Mouse (Mus musculus) G1E (cell line): ENCODE measurements around the gene Pax4. TPM values are rescaled to one million over a fixed set of nuclear protein-coding genes. Genes with fewer than 3 reads are reported as not detected.

Experiments used
- ATAC-seq: 2 replicates; pipeline ENCODE4 v1.8.0; 2016; ENCODE audit warnings: mild to moderate bottlenecking; ENCODE audit not compliant: insufficient number of reproducible peaks, poor library complexity, low FRiP score, severe bottlenecking; ENCODE audit errors: extremely low read depth
- DNase-seq: peaks from one replicate; pipeline ENCODE4 v3.0.0; 2012; ENCODE audit warnings: low spot score
- H3K27me3 ChIP-seq: 2 replicates; pipeline ENCODE4 v1.6.1; 2012; ENCODE audit warnings: mild to moderate bottlenecking, low read length, inconsistent platforms; ENCODE audit not compliant: insufficient read depth
- H3K36me3 ChIP-seq: replicated peaks from 2 replicates; pipeline ENCODE3; 2012; ENCODE audit warnings: mild to moderate bottlenecking, inconsistent platforms
- H3K4me1 ChIP-seq: 2 replicates; pipeline ENCODE4 v1.6.1; 2012; ENCODE audit warnings: low read depth, low read length, inconsistent platforms, mixed read lengths; ENCODE audit not compliant: insufficient read depth
- H3K4me3 ChIP-seq: 2 replicates; pipeline ENCODE4 v1.5.1; 2012; ENCODE audit warnings: low read depth, mild to moderate bottlenecking, inconsistent platforms, low read length, moderate library complexity, mixed read lengths
- H3K9me3 ChIP-seq: replicated peaks from 2 replicates; pipeline ENCODE4 v1.6.1; 2012; ENCODE audit warnings: inconsistent platforms
- CTCF ChIP-seq: IDR thresholded peaks from 2 replicates; pipeline ENCODE4 v1.5.1; 2012; ENCODE audit warnings: low read depth, low read length, inconsistent platforms, mixed read lengths
- GATA1 ChIP-seq: IDR thresholded peaks from 2 replicates; pipeline ENCODE4 v1.6.1; 2012; ENCODE audit warnings: borderline replicate concordance, low read length, inconsistent platforms, mixed read lengths
- GATA2 ChIP-seq: IDR thresholded peaks from 2 replicates; pipeline ENCODE4 v1.6.1; 2012; ENCODE audit warnings: low read depth, low read length, inconsistent platforms, borderline replicate concordance
- POLR2AphosphoS5 ChIP-seq: IDR thresholded peaks from 2 replicates; pipeline ENCODE4 v1.6.1; 2012; ENCODE audit warnings: low read depth, low read length, inconsistent platforms; ENCODE audit not compliant: insufficient replicate concordance
- TAL1 ChIP-seq: conservative IDR thresholded peaks from 2 replicates; pipeline ENCODE4 v1.6.1; 2012; ENCODE audit warnings: low read depth, low read length, inconsistent platforms, mixed read lengths
- polyA plus RNA-seq: library from polyadenylated mRNA; stranded (reverse); fragments of >175 nt; gene quantifications from 2 replicates; pipeline ENCODE4 v1.2.3, GENCODE M21; 2012
- total RNA-seq, 2 experiments: library from RNA; stranded (forward) in 1 of 2; stranded (reverse) in 1 of 2; fragments of 200-1000 nt in 1 of 2; fragments of >200 nt in 1 of 2; fragmentation: Nextera tagmentation in 1 of 2; gene quantifications; 2 replicates each; pipeline ENCODE4 v1.2.3; 2014 to 2017

Pax4 gene
- total and polyA plus RNA-seq, 3 experiments = not detected

GRCm38 (mm10) chr6:28428290-28428689 lies 20.9 kb downstream of the Pax4 start, which contains the start of gene Gcc1:
TSS of gene Gcc1 (minus strand) at chr6:28428390.
- ATAC-seq (no peak), DNase-seq (no peak)
- no peaks in the 10 kb centered on the region for H3K9me3 ChIP-seq
- H3K27me3 ChIP-seq = peaks cover 8% of the 10 kb centered on the region; the same call in 1 of the 2 replicates
- no peak within 1 kb of the TSS for H3K4me3 ChIP-seq
- TF ChIP-seq GATA1 (no peak), POLR2AphosphoS5 (no peak), GATA2 (no peak), TAL1 (no peak), CTCF (no peak)
- H3K4me1 ChIP-seq = peaks cover 19% of the 10 kb centered on the region
- H3K36me3 ChIP-seq = peaks cover 34% of the 10 kb centered on the region

- H3K27me3 ChIP-seq = 0 out of 2 replicates have a peak, but pooled peaks cover 5% of the 10 kb centered on the region
- ATAC-seq (no peak), DNase-seq (no peak)
- TF ChIP-seq GATA1 (no peak), GATA2 (no peak)
- H3K9me3 ChIP-seq = no peaks in the 10 kb centered on the region
- H3K36me3 ChIP-seq = peaks cover 34% of the 10 kb centered on the region
- H3K4me3 ChIP-seq = no peak within 1 kb of the TSS
- peaks cover 27% of the 10 kb centered on the region for H3K4me1 ChIP-seq
Measured at GRCm38 (mm10) chr6:28427096-28427839, 21.9 kb downstream of the Pax4 start, which contains the start of gene Fscn3. TSS of gene Fscn3 (plus strand) at chr6:28427789.

GRCm38 (mm10) chr6:28425019-28425418 lies 24.1 kb downstream of the Pax4 start:
- Histone ChIP-seq H3K36me3 (peaks cover 43% of the 10 kb centered on the region), H3K4me1 (peaks cover 45% of the 10 kb centered on the region), H3K9me3 (no peaks in the 10 kb centered on the region), H3K4me3 (no peak overlapping the region), H3K27me3 (no peaks in the 10 kb centered on the region)
- TF ChIP-seq TAL1 (no peak), GATA2 (no peak), CTCF (no peak), POLR2AphosphoS5 (no peak), GATA1 (no peak)
- DNase-seq (no peak), ATAC-seq (no peak)

DNA sequence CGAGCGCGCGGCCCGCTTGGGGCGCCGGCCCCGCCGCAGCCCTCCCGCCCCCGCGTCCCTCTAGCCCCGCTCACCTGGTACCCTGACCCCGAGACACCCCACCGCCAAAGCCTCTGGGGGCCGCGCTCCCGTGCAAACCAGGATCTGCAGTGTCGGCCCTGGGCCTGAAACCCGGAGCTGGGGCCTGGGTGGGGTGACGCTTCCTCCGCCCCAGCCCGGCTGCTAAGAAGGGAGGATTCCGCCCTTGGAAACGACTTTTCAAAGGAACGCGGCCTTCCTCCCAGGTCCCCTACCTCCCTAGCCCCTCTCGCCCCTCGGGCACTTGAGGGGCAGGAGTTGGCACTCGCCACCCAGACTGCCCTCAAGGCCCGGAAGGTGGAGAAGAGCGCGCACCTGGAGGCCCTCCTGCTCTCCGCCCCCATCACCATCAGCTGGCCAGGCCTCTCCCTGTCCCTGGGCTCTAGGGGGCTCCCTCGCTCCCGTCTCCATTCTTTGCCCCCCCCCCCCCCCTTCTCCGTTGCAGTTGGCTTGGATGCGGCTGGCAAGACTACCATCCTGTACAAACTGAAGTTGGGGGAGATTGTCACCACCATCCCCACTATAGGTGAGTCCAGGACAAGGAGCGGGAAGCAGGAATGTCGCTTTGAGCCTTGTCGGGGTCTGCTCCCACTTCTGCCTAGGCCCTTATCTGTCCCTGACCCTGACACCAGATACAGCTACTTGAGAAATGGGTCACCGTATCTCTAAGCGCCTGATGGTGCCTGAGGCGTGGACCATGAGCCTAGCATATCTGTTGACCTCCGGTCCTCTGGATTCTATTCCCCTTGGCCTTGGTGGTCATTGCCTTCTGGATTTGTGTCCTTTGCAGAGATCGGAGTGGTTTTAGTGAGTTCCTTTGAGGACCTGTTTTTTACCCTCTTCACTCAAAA lies 25.1 kb downstream of the Pax4 start:
- Histone ChIP-seq H3K9me3 (no peaks in the 10 kb centered on the region), H3K27me3 (no peaks in the 10 kb centered on the region), H3K36me3 (peaks cover 52% of the 10 kb centered on the region), H3K4me3 (peak overlapping the region; percentile 89), H3K4me1 (peaks cover 48% of the 10 kb centered on the region)
- peak; percentile 23; the same call in 1 of the 2 replicates for TF ChIP-seq TAL1
- no peak for TF ChIP-seq GATA1
- peak; percentile 68 for DNase-seq
- ATAC-seq = no peak

- peak within 1 kb of the TSS; percentile 95 for H3K4me3 ChIP-seq
- TF ChIP-seq POLR2AphosphoS5 (no peak), TAL1 (no peak), CTCF (no peak), GATA1 (no peak), GATA2 (no peak)
- no peaks in the 10 kb centered on the region for H3K27me3 ChIP-seq
- peaks cover 59% of the 10 kb centered on the region for H3K36me3 ChIP-seq
- ATAC-seq (0 out of 2 replicates have a peak, but pooled peaks have one; percentile 10), DNase-seq (peak; percentile 91)
- no peaks in the 10 kb centered on the region for H3K9me3 ChIP-seq
- peaks cover 48% of the 10 kb centered on the region for H3K4me1 ChIP-seq
Measured at GRCm38 (mm10) chr6:28423313-28423712, 25.8 kb downstream of the Pax4 start, which contains the start of gene Arf5. TSS of gene Arf5 (plus strand) at chr6:28423560.

DNA sequence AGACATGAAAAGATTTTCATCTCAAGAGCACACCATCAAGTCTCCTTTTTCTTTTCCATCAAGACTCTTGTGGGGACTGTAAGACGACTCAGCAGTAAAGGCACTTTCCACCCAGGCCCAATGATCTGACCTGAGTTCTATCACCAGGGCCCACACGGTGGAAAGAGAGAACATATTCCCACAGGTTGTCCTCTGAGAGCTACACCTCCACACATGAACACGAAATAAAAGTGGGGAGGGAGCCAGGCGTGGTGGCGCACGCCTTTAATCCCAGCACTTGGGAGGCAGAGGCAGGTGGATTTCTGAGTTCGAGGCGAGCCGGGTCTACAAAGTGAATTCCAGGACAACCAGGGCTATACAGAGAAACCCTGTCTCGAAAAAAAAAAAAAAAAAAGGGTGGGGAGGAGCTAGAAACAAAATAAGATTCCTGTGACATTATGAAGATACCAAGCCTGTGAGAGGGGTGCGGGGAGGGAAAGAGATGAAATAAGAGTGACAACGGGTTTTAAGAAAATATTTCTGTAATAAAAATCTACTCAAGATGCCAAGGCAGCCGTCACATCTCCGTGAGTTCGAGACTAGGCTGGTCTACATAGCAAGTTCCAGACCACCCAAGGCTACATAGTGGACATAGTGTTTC lies 26.4 kb downstream of the Pax4 start:
- H3K27me3 ChIP-seq = no peaks in the 10 kb centered on the region
- TF ChIP-seq TAL1 = no peak
- TF ChIP-seq GATA1 = no peak
- TF ChIP-seq POLR2AphosphoS5 = no peak
- TF ChIP-seq CTCF = no peak
- no peak for TF ChIP-seq GATA2
- no peak for DNase-seq
- peak overlapping the region; percentile 89; the same call in 1 of the 2 replicates for H3K4me3 ChIP-seq
- H3K9me3 ChIP-seq = no peaks in the 10 kb centered on the region
- H3K4me1 ChIP-seq = peaks cover 48% of the 10 kb centered on the region
- no peak for ATAC-seq
- H3K36me3 ChIP-seq = peaks cover 63% of the 10 kb centered on the region
